Mouse (Mus musculus) small intestine, adult 2 months (tissue): ENCODE data around the gene Hcfc1.

Source experiments
- CTCF ChIP-seq: fragments of 200-500 bp; IDR thresholded peaks from 2 replicates; pipeline ENCODE4 v1.5.1; 2012; ENCODE audit warnings: low read depth, mild to moderate bottlenecking, control low read depth, inconsistent platforms, low read length, moderate library complexity, mixed read lengths; ENCODE audit not compliant: insufficient replicate concordance, insufficient read length; ENCODE audit errors: extremely low read depth
- POLR2A ChIP-seq: fragments of 200-500 bp; IDR thresholded peaks from 2 replicates; pipeline ENCODE4 v1.6.1; 2012; ENCODE audit warnings: low read depth, mild to moderate bottlenecking, control low read depth, inconsistent platforms, low read length, moderate library complexity

DNA sequence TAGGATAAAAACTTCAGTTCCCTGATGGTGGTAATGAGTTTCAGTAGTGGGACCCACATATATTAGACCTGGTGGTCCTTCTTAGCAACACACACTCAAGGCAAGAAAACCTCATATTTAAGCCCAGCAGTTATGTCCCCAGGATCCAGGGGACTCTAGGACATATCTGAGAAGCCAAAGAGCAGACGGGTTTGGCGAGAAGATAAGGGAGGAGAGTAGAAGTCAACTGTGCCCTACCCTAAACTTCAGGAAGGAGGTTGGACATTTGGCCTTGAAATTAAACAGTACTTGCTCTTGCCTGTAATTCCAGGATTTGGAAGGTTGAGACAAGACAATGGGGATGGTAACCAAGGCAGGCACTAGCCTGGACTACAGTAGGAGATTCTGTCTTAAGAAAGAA is 3.6 kb upstream of the Hcfc1 start:
- no peak for TF ChIP-seq CTCF
- no peak for TF ChIP-seq POLR2A
